Mouse (Mus musculus) midbrain, postnatal 0 days (tissue): ENCODE data around the gene Vps4b. TPM values are rescaled to one million over a fixed set of nuclear protein-coding genes. Genes with fewer than 3 reads are reported as not detected.
A peak's percentile ranks its signal among the peaks of the same experiment; 100 is the strongest.

ENCODE experiments used
- ATAC-seq: fragments of 200-750 bp; cut with Nextera tagmentation; 2 replicates; pipeline ENCODE4 v1.8.0; 2017; ENCODE audit warnings: moderate number of reproducible peaks, mild to moderate bottlenecking, moderate TSS enrichment, moderate library complexity; ENCODE audit not compliant: low FRiP score
- DNase-seq: peaks from one replicate; pipeline ENCODE4 v3.0.0-alpha.2; 2015; ENCODE audit warnings: low spot score
- H3K27ac ChIP-seq: fragments of 300-500 bp; sonication (generic); 2 replicates; pipeline ENCODE4 v1.5.1; 2014; ENCODE audit warnings: low read depth, mild to moderate bottlenecking, low read length, mixed read lengths
- H3K27me3 ChIP-seq: fragments of 300-500 bp; sonication (generic); 2 replicates; pipeline ENCODE4 v1.6.1; 2014; ENCODE audit warnings: low read length, control low read depth, mixed read lengths; ENCODE audit not compliant: insufficient read depth
- H3K36me3 ChIP-seq: fragments of 300-500 bp; sonication (generic); 2 replicates; pipeline ENCODE4 v1.6.1; 2014; ENCODE audit warnings: low read length, control low read depth, mixed read lengths; ENCODE audit not compliant: insufficient read depth
- H3K4me1 ChIP-seq: fragments of 300-500 bp; sonication (generic); 2 replicates; pipeline ENCODE4 v1.6.1; 2014; ENCODE audit warnings: mild to moderate bottlenecking, control low read depth, antibody characterized with exemption, low read length, mixed read lengths; ENCODE audit not compliant: insufficient read depth
- H3K4me2 ChIP-seq: fragments of 300-500 bp; sonication (generic); 2 replicates; pipeline ENCODE4 v1.6.1; 2014; ENCODE audit warnings: low read depth, mild to moderate bottlenecking, low read length, mixed read lengths; ENCODE audit not compliant: poor library complexity, severe bottlenecking
- H3K4me3 ChIP-seq: fragments of 300-500 bp; sonication (generic); 2 replicates; pipeline ENCODE4 v1.5.1; 2014; ENCODE audit warnings: low read depth, mild to moderate bottlenecking, low read length, moderate library complexity
- H3K9ac ChIP-seq: fragments of 300-500 bp; sonication (generic); replicated peaks from 2 replicates; pipeline ENCODE4 v1.6.1; 2014; ENCODE audit warnings: mild to moderate bottlenecking, low read length, moderate library complexity, mixed read lengths; ENCODE audit not compliant: poor library complexity, severe bottlenecking
- H3K9me3 ChIP-seq: fragments of 300-500 bp; sonication (generic); 2 replicates; pipeline ENCODE4 v1.6.1; 2016; ENCODE audit warnings: low read length, control low read depth
- CTCF ChIP-seq: IDR thresholded peaks from 2 replicates; pipeline ENCODE4 v1.5.1; 2016; ENCODE audit warnings: antibody characterized with exemption, mild to moderate bottlenecking
- WGBS: fragments of 180-500 bp; shearing (Covaris S2); extraction: QIAGEN DNeasy Blood & Tissue Kit; methylation state at CpG from one replicate; pipeline ENCODE4 v1.1.7; 2014; 5-methylcytosine and 5-hydroxymethylcytosine counted together
- polyA plus RNA-seq: library from polyadenylated mRNA; unstranded; fragments of >200 nt; fragmentation: Nextera tagmentation; extraction: Ambion mirVana; gene quantifications from 2 replicates; pipeline ENCODE4 v1.2.1, GENCODE M21; 2015
- total RNA-seq: library from RNA; depleted of rRNA; stranded (reverse); fragments of >200 nt; gene quantifications from 2 replicates; pipeline ENCODE4 v1.2.3, GENCODE M21; 2014; rRNA removed

Gene Vps4b
- total and polyA plus RNA-seq, 2 experiments from 2014 or later: 20.1 to 23.1 TPM

DNA sequence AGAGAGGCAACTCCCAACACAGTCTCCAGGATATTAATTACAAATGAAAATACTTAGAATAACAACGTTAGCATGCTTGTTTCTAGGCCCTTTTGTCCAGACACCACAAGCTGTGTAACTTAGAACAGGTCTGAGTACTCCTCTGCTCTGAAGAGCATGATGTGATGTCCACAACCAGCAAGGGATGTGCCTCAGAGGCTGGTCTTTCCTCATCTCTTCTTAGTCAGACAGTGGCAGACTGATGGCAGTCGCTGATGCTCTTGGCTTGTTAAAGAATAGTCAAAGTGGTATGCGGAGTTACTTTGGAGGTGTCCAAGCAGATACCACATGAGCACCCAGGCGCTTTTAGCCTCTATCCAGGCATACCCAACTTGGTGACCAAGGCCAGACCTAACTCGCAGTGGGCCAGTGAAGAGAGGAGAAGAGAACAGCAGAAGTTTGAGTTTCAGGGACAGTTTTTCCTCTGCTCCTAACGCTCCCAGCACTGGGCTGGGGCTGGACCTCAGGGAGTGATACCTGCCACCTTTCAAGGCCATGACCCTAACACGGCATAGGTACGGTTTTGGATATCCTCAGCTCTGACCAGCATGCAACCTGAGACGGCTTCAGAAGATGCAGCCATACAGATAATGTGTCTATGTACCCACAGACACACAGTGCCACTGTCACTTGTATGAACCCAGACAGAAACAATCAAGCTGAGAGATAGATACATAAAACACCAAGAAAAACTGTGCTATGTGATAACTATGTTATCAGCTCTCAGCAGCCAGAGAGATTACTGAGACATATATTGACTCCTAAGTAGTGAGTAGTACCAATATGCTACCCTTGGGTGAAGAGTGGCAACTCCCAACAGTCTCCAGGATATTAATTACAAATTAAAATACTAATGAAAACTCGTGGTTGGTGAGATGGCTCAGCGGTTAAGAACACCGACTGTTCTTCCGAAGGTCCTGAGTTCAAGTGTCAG lies 81.1 kb downstream of the Vps4b start:
- DNase-seq (no peak), ATAC-seq (no peak)
- H3K36me3 ChIP-seq: no peaks in the 10 kb centered on the region
- no peak for TF ChIP-seq CTCF
- peaks cover 4% of the 10 kb centered on the region; the same call in 1 of the 2 replicates for H3K4me1 ChIP-seq
- H3K27me3 ChIP-seq: no peaks in the 10 kb centered on the region
- no peak overlapping the region for H3K4me3 ChIP-seq
- no peak overlapping the region for H3K27ac ChIP-seq
- H3K4me2 ChIP-seq: peak overlapping the region; percentile 91; the same call in 1 of the 2 replicates
- 90% methylated on average over 13 of the region's 13 CpGs for WGBS
- no peak overlapping the region for H3K9ac ChIP-seq
- H3K9me3 ChIP-seq: no peaks in the 10 kb centered on the region

DNA sequence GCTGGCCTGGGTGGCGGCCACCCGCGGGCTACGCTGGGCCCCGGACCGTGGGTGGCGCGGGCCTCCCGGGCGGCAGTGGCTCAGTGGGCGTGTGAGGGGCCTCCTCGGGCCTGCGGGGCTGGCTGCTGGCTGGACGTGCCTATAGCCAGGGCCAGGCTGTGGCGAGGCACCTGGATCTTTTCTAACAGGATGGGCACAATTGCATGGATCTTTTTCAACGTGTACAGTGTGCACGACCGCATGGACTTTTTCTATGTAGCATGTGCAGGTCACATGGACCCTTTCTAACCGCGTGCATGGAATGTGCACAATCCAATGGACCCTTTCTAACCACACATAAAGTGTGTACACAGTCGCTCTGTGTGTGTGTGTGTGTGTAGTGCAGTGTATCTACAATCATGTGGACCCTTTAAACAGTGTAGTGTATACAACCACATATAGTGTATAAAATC lies 82.0 kb downstream of the Vps4b start:
- 4% methylated on average over 21 of the region's 21 CpGs for WGBS
- DNase-seq (peak; percentile 47), ATAC-seq (peak; percentile 67)
- Histone ChIP-seq H3K9ac (peak overlapping the region; percentile 92), H3K4me2 (peak overlapping the region; percentile 91), H3K27me3 (no peaks in the 10 kb centered on the region), H3K27ac (peak overlapping the region; percentile 90), H3K9me3 (no peaks in the 10 kb centered on the region), H3K4me1 (peaks cover 4% of the 10 kb centered on the region; the same call in 1 of the 2 replicates), H3K36me3 (no peaks in the 10 kb centered on the region), H3K4me3 (peak overlapping the region; percentile 82)
- TF ChIP-seq CTCF: no peak

Other genes with a start within 250 kb of the Vps4b start
- gene Bcl2, start 82.5 kb downstream of the Vps4b start, total RNA-seq: 13.5 and 18.8 TPM in 2 replicates
- gene Bcl2, start 82.5 kb downstream of the Vps4b start, polyA plus RNA-seq: 6.8 and 9.0 TPM in 2 replicates
- gene Kdsr, start 37.0 kb downstream of the Vps4b start, total RNA-seq: 10.6 and 14.3 TPM in 2 replicates
- gene Kdsr, start 37.0 kb downstream of the Vps4b start, polyA plus RNA-seq: 17.1 and 18.9 TPM in 2 replicates
- 0.71 TPM in 1 of 2 replicates, not detected in the other for gene Serpinb5, start 64.4 kb upstream of the Vps4b start, total RNA-seq
- 0.15 TPM in 1 of 2 replicates, not detected in the other for gene Serpinb5, start 64.4 kb upstream of the Vps4b start, polyA plus RNA-seq
- gene Serpinb12, start 137.7 kb upstream of the Vps4b start, total RNA-seq: 0.27 TPM in 1 of 2 replicates, not detected in the other
- gene Serpinb12, start 137.7 kb upstream of the Vps4b start, polyA plus RNA-seq: not detected in 2 replicates
- gene Serpinb13, start 184.3 kb upstream of the Vps4b start, total RNA-seq: not detected in 2 replicates
- gene Serpinb13, start 184.3 kb upstream of the Vps4b start, polyA plus RNA-seq: not detected in 2 replicates